Mouse (Mus musculus): ENCODE data around the gene Ftl1-ps1. TPM values are rescaled to one million over a fixed set of nuclear protein-coding genes. Genes with fewer than 3 reads are reported as not detected.
A peak's percentile ranks its signal among the peaks of the same experiment; 100 is the strongest.

The Ftl1-ps1 gene
- 47.4 and 68.7 TPM in 2 replicates for polyA plus RNA-seq (2015; fragmentation: Nextera tagmentation; extraction: Ambion mirVana)

GRCm38 (mm10) chr13:74399298-74399839, at the start of gene Ftl1-ps1:
Gene Ftl1-ps1, plus strand, starts transcription at chr13:74399694.

GRCm38 (mm10) chr13:74363859-74364235, 35.6 kb upstream of the Ftl1-ps1 start, which contains the start of gene Lrrc14b:
Gene Lrrc14b, minus strand, starts transcription at chr13:74364005.

GRCm38 (mm10) chr13:74390371-74390990, 9.0 kb upstream of the Ftl1-ps1 start, which contains the start of gene Zfp72:
Gene Zfp72, minus strand, starts transcription at chr13:74390836.

MicroRNAs within 50 kb of the gene (microRNA counts, 519-probe panel; counts per million panel counts)
- 296 counts per million, percentile 58 among the panel's probes with 10 or more counts for microRNA mmu-miR-692

Small RNA genes within 50 kb of the gene (microRNA-seq; reads per million reads assigned to microRNA genes)
- gene Mir692-3: 0 reads per million in 2 experiments

Other genes starting within 250 kb of the Ftl1-ps1 start
- gene Exoc3, start 191.0 kb upstream of the Ftl1-ps1 start, polyA plus RNA-seq (2015; fragmentation: Nextera tagmentation; extraction: Ambion mirVana): 32.1 and 35.4 TPM in 2 replicates
- gene Ahrr, start 107.4 kb upstream of the Ftl1-ps1 start, polyA plus RNA-seq (2015; fragmentation: Nextera tagmentation; extraction: Ambion mirVana): 0.23 and 0.37 TPM in 2 replicates
- 62.5 and 68.0 TPM in 2 replicates for gene Pdcd6, start 82.1 kb upstream of the Ftl1-ps1 start, polyA plus RNA-seq (2015; fragmentation: Nextera tagmentation; extraction: Ambion mirVana)
- gene Sdha, start 49.4 kb upstream of the Ftl1-ps1 start, polyA plus RNA-seq (2015; fragmentation: Nextera tagmentation; extraction: Ambion mirVana): 477 and 507 TPM in 2 replicates
- gene Ccdc127, start 49.4 kb upstream of the Ftl1-ps1 start, polyA plus RNA-seq (2015; fragmentation: Nextera tagmentation; extraction: Ambion mirVana): 44.5 and 46.7 TPM in 2 replicates
- 20.7 and 22.3 TPM in 2 replicates for gene Lrrc14b, start 35.7 kb upstream of the Ftl1-ps1 start, polyA plus RNA-seq (2015; fragmentation: Nextera tagmentation; extraction: Ambion mirVana)
- gene Zfp72, start 8.9 kb upstream of the Ftl1-ps1 start, polyA plus RNA-seq (2015; fragmentation: Nextera tagmentation; extraction: Ambion mirVana): 1.2 and 1.5 TPM in 2 replicates
- 13.1 and 13.3 TPM in 2 replicates for gene Zfp825, start 94.3 kb downstream of the Ftl1-ps1 start, polyA plus RNA-seq (2015; fragmentation: Nextera tagmentation; extraction: Ambion mirVana)
- 7.9 and 8.9 TPM in 2 replicates for gene Erap1, start 239.9 kb downstream of the Ftl1-ps1 start, polyA plus RNA-seq (2015; fragmentation: Nextera tagmentation; extraction: Ambion mirVana)

Data from skeletal muscle tissue, postnatal 0 days (tissue).